Mouse (Mus musculus): Measurements from ENCODE around the gene Cc2d2a. TPM values are rescaled to one million over a fixed set of nuclear protein-coding genes. Genes with fewer than 3 reads are reported as not detected.

Cc2d2a gene
- polyA plus RNA-seq, 1 experiment from 2014 or later: 17.1 TPM

DNA sequence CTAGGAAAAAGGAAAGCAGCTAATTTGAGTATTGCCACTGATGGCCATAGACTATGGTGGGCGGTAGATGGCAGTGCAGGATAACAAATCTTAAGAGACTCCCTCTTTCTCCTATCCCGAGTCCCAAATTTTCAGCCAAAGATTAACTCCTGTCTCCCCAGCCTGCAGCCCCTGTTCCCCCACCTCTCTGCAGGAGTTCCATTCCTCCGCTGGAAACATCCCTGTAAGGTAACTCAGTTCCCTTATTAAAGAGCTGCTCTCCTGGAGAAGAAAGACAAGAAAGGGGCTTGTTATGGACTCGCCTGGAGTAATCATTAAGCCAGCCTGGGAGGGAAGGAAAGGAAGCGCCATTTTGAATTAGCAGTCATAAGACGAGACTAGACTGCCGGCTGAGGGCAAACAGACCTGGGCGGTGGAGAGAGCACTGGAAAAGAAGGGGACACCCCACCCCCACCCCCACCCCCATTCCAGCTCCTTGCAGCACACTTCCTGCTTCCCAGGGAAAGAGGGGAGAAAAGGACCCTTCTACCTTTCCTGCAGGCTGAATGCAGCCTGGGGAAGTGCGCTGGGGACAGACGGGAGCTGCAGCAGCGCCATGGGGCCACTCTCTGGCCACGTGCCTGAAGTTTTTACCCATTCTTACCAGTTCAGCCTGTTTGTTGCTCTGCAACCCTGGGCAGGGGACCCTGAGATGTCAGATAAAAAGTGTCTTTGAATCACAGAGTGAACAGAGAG lies 10.2 kb downstream of the Cc2d2a start:
- ATAC-seq (replicated peaks; ENCODE audit: low FRiP score): peak; percentile 95
- Histone ChIP-seq H3K9ac (peak overlapping the region; percentile 63), H3K4me1 (peaks cover 11% of the 10 kb centered on the region), H3K4me2 (peak overlapping the region; percentile 69), H3K4me3 (replicated peaks) (peak overlapping the region; percentile 55), H3K27me3 (no peaks in the 10 kb centered on the region), H3K9me3 (replicated peaks) (no peaks in the 10 kb centered on the region), H3K36me3 (peaks cover 23% of the 10 kb centered on the region), H3K27ac (peak overlapping the region; percentile 95)
- under 1% methylated on average over 12 of the region's 12 CpGs for WGBS

DNA sequence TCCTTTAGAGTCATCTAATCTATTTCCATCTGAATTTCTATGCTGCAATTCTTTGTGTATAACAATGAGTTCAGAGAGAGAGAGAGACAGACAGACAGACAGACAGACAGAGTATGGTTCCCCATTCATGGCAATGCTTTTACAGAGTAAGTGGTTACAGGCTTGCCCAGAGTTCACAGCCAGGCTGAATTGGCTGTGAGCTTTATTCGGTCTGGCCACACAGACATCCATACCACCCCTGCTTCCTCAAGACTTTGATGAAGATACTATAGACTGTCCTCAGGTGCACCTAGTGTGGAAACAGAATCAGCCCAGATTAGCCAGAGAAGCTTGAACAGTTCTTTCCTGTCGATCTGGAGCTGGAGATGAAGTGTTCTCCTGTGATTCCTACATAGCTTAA lies 10.9 kb downstream of the Cc2d2a start:
- WGBS: 82% methylated on average over 2 of the region's 2 CpGs
- Histone ChIP-seq H3K27ac (peak overlapping the region; percentile 95), H3K27me3 (no peaks in the 10 kb centered on the region), H3K36me3 (peaks cover 26% of the 10 kb centered on the region), H3K4me2 (peak overlapping the region; percentile 69), H3K4me3 (replicated peaks) (peak overlapping the region; percentile 55), H3K4me1 (peaks cover 11% of the 10 kb centered on the region), H3K9ac (peak overlapping the region; percentile 63), H3K9me3 (replicated peaks) (no peaks in the 10 kb centered on the region)
- no peak for ATAC-seq (replicated peaks; ENCODE audit: low FRiP score)

DNA sequence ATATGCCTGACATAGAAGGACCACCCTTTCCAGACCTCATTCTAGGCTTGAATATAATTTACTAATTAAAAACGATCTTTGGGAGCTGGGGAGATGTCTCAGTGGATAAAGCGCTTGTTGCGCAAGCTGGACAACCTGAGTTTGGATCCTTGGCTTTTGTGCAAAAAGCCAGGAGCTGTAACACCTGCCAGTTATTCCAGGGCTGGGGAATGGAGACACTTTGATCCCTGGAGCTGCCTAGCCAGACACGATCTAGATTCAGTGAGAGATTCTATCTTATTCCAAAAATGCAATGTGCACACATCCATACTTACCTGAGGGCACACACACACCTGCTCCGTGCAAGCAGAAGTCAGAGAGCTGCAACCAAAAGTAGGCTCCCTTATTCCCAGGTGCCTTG lies 23.3 kb downstream of the Cc2d2a start:
- Histone ChIP-seq H3K4me1 (no peaks in the 10 kb centered on the region), H3K9me3 (replicated peaks) (no peaks in the 10 kb centered on the region), H3K4me3 (replicated peaks) (no peak overlapping the region), H3K36me3 (peaks cover 96% of the 10 kb centered on the region), H3K9ac (no peak overlapping the region), H3K27ac (no peak overlapping the region), H3K27me3 (no peaks in the 10 kb centered on the region), H3K4me2 (no peak overlapping the region)
- 88% methylated on average over 5 of the region's 5 CpGs for WGBS
- ATAC-seq (replicated peaks; ENCODE audit: low FRiP score): no peak

DNA sequence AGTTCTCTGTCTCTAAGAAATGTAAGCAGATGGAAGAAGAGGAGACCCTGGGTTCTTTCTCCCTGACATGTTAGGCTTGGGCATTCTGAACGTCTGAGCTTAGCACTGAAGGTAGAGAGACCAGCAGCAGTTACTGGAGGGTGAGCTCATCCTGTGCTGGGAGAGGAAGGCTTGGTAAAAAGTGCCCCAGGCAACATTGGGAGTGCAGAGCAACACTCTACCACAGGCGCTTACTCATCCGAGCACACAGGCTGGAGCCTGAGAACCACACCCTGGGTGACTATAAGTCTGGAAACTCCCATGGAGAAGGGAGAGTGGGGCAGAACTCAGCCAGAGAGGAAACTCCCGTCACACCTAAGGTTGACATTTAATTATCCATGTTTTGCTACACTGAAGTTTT lies 30.3 kb downstream of the Cc2d2a start:
- H3K27ac ChIP-seq: no peak overlapping the region
- no peak for ATAC-seq (replicated peaks; ENCODE audit: low FRiP score)
- no peaks in the 10 kb centered on the region for H3K27me3 ChIP-seq
- no peak overlapping the region for H3K4me2 ChIP-seq
- peaks cover 82% of the 10 kb centered on the region for H3K36me3 ChIP-seq
- H3K9ac ChIP-seq: no peak overlapping the region
- no peaks in the 10 kb centered on the region for H3K4me1 ChIP-seq
- H3K4me3 ChIP-seq (replicated peaks): no peak overlapping the region
- H3K9me3 ChIP-seq (replicated peaks): no peaks in the 10 kb centered on the region
- 73% methylated on average over 4 of the region's 4 CpGs for WGBS

DNA sequence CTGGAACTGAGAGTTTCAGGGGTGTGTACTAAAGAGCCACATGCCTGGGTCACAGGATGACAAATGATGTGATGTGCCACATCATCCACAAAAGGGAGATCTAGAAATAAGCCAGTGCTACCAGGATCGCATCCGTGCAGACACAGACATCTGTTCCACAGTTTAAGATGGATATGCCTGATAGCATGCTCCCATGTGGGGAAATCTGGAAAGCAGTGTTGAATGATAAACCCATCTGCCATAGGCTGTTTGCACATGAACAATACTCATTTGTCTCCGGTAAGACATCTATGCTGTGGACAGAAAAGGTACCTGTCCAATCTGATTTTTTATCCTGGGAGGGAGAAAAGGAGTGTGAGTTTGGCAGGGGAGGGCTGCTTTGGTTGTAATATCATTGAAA lies 35.0 kb downstream of the Cc2d2a start:
- no peak for ATAC-seq (replicated peaks; ENCODE audit: low FRiP score)
- H3K36me3 ChIP-seq: peaks cover 74% of the 10 kb centered on the region

DNA sequence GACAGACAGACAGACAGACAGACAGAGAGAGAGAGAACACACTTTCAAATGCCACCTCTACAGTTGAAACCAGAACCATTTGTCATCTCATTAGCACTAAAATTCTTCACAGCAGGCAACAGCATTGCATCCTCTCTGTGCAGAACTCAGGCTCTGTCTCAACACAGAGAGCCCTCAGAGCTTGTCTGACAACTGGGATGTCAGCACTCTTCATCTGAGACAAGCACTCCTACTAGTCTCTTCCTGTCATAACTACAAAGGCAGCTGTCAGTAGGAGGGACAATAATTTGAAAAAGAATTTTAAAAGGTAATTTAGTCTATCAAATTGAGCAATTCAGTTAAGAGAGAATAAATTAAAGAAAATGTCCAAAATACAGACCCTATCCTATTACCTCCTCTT lies 37.1 kb downstream of the Cc2d2a start:
- Histone ChIP-seq H3K4me2 (no peak overlapping the region), H3K36me3 (peaks cover 84% of the 10 kb centered on the region), H3K4me1 (no peaks in the 10 kb centered on the region), H3K27me3 (no peaks in the 10 kb centered on the region), H3K27ac (no peak overlapping the region), H3K9me3 (replicated peaks) (no peaks in the 10 kb centered on the region), H3K9ac (no peak overlapping the region), H3K4me3 (replicated peaks) (no peak overlapping the region)
- ATAC-seq (replicated peaks; ENCODE audit: low FRiP score): no peak

More for the DNA sequence above, 35.0 kb downstream of the Cc2d2a start:
- Histone ChIP-seq H3K4me2 (no peak overlapping the region), H3K4me1 (no peaks in the 10 kb centered on the region), H3K9ac (no peak overlapping the region), H3K4me3 (replicated peaks) (no peak overlapping the region), H3K27ac (no peak overlapping the region), H3K27me3 (no peaks in the 10 kb centered on the region), H3K9me3 (replicated peaks) (no peaks in the 10 kb centered on the region)
- 93% methylated on average over 3 of the region's 3 CpGs for WGBS

DNA sequence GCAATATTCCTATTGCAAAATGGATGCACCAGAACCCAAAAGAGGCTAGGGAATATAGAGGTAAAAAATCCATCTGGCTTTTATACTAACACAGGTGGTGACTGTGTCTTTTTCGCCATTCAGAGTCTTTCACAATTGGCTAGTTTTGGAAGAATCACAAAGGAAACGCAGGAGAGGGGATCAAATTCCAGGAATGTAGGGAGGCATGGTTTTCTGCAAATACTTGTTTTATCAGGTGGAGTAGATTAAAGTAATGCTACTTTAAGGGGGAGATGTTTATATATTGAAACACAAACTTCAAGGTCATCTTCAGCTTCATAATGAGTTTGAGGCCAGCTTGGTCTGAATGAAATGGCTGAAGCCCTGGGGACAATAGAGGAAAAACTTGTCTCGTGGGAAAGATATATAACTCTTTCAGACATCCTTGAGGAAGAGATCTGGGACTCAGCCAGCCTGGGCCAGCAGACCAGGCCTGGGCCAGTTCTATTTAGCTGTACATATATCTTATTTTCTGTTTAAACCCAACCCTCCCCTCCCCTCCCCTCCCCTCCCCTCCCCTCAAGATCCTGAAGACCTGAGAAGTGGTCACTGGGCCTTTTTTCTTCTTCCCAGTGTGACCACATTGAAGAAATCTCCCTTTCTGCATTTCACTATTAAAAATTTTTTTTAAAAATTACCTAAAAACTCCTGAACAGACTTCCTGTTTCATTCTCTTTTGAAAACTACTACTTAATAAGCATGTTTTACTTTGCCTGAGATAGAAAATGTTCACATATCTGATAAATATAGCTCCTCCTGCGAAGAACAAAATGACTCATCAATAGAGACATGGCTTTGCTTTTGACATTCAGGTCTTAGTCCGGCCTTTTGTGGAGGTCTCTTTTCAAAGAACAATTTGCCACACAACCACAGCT lies 59.6 kb downstream of the Cc2d2a start:
- Histone ChIP-seq H3K27ac (peak overlapping the region; percentile 41; the same call in 1 of the 2 replicates), H3K4me3 (replicated peaks) (no peak overlapping the region), H3K27me3 (no peaks in the 10 kb centered on the region), H3K36me3 (peaks cover 66% of the 10 kb centered on the region), H3K9me3 (replicated peaks) (no peaks in the 10 kb centered on the region), H3K9ac (no peak overlapping the region), H3K4me1 (peaks cover 3% of the 10 kb centered on the region; the same call in 1 of the 2 replicates), H3K4me2 (no peak overlapping the region)
- ATAC-seq (replicated peaks; ENCODE audit: low FRiP score): peak; percentile 70
- WGBS: 44% methylated on average over 5 of the region's 5 CpGs

DNA sequence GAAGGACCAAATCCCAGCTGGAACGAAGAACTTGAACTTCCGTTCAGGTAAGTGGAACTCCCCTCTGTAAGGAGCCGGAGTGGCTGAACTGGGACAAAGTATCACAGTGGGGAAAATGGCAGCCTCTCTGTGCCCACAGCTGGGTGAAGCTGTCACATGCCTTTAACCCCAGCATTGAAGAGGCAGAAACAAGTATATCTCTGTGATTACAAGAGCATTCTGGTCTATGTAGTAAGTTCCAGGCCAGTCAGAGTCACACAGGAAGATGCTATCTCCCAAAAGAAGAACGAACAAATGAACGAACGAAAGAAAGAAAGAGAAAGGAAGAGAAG lies 60.3 kb downstream of the Cc2d2a start:
- Histone ChIP-seq H3K4me1 (peaks cover 3% of the 10 kb centered on the region; the same call in 1 of the 2 replicates), H3K36me3 (peaks cover 66% of the 10 kb centered on the region), H3K9ac (no peak overlapping the region), H3K9me3 (replicated peaks) (no peaks in the 10 kb centered on the region), H3K27ac (no peak overlapping the region), H3K4me2 (no peak overlapping the region), H3K27me3 (no peaks in the 10 kb centered on the region), H3K4me3 (replicated peaks) (no peak overlapping the region)
- no peak for ATAC-seq (replicated peaks; ENCODE audit: low FRiP score)
- WGBS: 88% methylated on average over 6 of the region's 6 CpGs

DNA sequence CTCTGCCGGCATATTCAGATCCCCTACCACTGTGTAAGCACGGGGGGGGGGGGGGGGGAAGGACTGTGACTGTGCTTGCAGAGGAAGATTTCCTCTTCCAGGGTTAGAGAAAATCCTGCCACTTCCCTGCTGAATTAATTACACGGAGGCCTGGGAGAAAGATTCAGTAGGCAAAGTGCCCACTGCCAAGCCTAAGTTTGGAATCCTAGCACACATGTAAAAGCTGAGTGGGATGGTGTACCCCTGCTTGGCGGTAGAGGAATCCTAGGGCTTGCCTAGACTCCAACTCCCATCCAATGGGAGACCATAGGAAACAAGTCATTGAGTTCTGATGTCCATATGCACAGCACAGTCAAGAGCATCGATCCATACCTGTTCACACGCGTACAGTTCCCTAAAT lies 61.7 kb downstream of the Cc2d2a start:
- Histone ChIP-seq H3K4me2 (no peak overlapping the region), H3K9ac (no peak overlapping the region), H3K4me1 (peaks cover 3% of the 10 kb centered on the region; the same call in 1 of the 2 replicates), H3K36me3 (peaks cover 59% of the 10 kb centered on the region), H3K9me3 (replicated peaks) (no peaks in the 10 kb centered on the region), H3K27me3 (no peaks in the 10 kb centered on the region), H3K27ac (no peak overlapping the region), H3K4me3 (replicated peaks) (no peak overlapping the region)
- 85% methylated on average over 7 of the region's 7 CpGs for WGBS
- no peak for ATAC-seq (replicated peaks; ENCODE audit: low FRiP score)

DNA sequence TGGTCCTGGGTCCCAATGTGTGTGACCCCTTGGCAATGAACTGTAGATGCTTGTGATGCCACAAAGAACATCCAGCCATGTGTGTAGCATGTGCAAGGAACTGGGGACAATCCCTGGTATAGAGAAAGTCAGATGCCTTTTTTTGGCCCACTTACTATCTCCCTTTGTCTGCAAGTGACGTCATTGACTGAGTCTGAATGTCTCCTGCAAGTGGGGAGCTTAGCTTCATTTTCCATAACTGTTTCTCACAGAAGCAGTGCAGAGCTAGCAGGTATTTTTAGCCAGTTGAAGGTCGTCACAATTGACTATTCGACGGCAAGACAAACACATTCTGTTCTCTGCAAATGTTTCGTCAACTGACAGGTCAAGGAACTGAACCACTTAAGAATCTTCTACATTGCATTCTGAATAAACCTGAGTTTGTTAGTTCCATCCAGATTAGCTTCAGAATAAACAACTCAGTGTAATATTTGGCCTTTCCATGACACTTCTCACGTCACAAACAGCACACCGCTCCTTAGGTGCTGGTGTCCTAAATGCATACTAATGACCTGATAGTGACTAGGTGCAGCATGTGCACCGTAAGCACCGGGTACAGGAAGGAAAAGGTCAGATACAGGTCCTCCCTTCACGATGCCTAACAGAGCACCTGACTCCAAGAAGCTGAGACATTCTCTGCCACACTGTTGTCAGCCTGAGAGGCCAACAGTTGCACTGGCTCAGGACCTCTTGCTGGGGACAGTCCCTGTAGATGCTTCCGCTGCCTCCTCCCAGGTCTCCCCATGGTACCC lies 66.4 kb downstream of the Cc2d2a start:
- Histone ChIP-seq H3K4me3 (replicated peaks) (no peak overlapping the region), H3K36me3 (peaks cover 62% of the 10 kb centered on the region), H3K9ac (no peak overlapping the region), H3K27me3 (no peaks in the 10 kb centered on the region), H3K4me1 (no peaks in the 10 kb centered on the region), H3K4me2 (no peak overlapping the region), H3K9me3 (replicated peaks) (no peaks in the 10 kb centered on the region), H3K27ac (no peak overlapping the region)
- WGBS: 85% methylated on average over 11 of the region's 11 CpGs
- ATAC-seq (replicated peaks; ENCODE audit: low FRiP score): no peak

DNA sequence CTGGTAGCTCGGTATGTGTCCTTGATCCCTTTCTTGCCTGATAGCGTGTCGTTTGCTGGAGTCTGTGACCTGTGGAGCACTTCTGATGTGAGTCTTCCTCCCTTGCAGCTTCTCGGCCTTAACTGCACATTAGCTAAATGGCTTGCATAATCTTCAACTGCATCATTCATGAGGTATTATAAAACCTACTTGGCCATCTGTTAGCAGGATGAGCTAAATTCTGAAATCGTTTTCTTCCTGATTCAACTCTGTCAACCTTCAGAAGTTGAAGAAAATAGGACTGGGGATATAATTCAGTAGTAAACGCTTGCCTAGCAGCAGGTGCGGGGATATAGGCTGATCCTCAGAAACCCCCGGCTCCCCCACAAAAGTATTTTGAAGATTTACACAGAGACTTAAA lies 70.2 kb downstream of the Cc2d2a start:
- Histone ChIP-seq H3K9me3 (replicated peaks) (no peaks in the 10 kb centered on the region), H3K27ac (no peak overlapping the region), H3K4me3 (replicated peaks) (no peak overlapping the region), H3K27me3 (no peaks in the 10 kb centered on the region), H3K36me3 (peaks cover 57% of the 10 kb centered on the region), H3K4me1 (no peaks in the 10 kb centered on the region), H3K4me2 (no peak overlapping the region), H3K9ac (no peak overlapping the region)
- 77% methylated on average over 8 of the region's 8 CpGs for WGBS
- no peak for ATAC-seq (replicated peaks; ENCODE audit: low FRiP score)

DNA sequence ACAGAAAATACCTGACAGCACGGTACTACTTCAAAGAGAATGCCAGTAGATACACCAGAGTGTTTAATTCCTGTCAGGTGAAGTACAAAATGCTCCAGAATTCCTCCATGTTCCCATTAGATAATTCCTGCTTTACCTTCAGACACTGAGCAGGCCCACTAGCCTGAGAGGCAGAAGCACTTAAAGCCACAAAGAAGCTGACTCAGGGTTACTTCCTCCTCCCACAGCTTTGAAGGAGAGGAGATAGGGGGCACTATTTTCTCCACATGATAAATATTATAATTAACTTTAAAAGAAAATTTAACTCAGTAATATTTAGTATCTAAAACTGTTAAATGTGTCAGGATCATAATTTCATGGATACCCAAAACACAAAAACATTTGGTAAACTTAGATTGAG lies 82.0 kb downstream of the Cc2d2a start:
- no peaks in the 10 kb centered on the region for H3K27me3 ChIP-seq
- no peak overlapping the region for H3K4me2 ChIP-seq
- H3K9ac ChIP-seq: no peak overlapping the region
- WGBS: 96% methylated on average over 1 of the region's 1 CpGs
- ATAC-seq (replicated peaks; ENCODE audit: low FRiP score): no peak
- H3K27ac ChIP-seq: no peak overlapping the region
- peaks cover 54% of the 10 kb centered on the region for H3K36me3 ChIP-seq
- no peak overlapping the region for H3K4me3 ChIP-seq (replicated peaks)
- no peaks in the 10 kb centered on the region for H3K4me1 ChIP-seq
- H3K9me3 ChIP-seq (replicated peaks): no peaks in the 10 kb centered on the region

All from kidney, embryonic 15.5 days (tissue).